Mouse (Mus musculus): ENCODE measurements around the gene Ep300.
"Not testable (repeated sequence)": the region's sequence is repeated elsewhere in the genome, so short reads cannot be mapped to it uniquely, and the experiment has no call there.

Ep300 gene

DNA sequence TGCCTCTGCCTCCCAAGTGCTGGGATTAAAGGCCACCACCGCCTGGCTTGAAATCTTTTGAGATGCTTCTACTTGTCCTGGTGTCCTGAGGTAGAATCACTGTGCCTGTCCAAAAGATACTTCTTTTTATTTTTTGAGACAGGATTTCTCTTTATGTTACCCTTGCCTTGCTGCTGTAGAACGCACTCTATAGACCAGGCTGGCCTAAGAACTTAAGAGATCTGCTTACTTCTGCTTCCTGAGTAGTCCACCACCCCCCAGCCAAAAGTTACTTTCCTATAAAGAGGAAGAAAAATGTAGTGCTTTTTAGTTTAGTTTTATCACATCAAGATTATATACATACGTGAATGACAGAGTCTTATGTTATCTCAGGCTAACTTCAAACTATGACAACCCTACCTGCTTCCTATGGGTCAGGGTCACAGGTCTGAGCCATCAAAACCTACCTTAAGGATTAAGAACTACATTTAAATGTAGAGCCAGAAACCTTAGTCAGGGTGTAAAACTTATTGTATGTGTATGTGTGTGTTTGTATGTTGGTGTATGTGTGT, 9.1 kb downstream of the Ep300 start:
- no peak for DNase-seq (ENCODE audit: low spot score)

DNA sequence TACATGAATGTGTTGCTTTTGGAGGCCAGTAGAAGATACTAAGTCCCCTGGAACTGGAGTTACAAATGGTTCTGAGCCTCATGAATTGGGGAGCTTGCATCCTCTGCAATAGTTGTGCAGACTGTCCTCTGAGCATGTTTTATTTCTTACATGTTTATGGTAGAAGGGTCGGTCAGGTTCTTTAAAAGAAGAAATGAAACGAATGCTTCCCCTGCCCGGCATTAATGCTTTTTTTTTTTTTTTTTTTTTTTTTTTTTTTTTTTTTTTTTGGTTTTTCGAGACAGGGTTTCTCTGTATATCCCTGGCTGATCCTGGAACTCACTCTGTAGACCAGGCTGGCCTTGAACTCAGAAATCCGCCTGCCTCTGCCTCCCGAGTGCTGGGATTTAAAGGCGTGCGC, 13.6 kb downstream of the Ep300 start:
- not testable (repeated sequence) for DNase-seq (ENCODE audit: low spot score)

DNA sequence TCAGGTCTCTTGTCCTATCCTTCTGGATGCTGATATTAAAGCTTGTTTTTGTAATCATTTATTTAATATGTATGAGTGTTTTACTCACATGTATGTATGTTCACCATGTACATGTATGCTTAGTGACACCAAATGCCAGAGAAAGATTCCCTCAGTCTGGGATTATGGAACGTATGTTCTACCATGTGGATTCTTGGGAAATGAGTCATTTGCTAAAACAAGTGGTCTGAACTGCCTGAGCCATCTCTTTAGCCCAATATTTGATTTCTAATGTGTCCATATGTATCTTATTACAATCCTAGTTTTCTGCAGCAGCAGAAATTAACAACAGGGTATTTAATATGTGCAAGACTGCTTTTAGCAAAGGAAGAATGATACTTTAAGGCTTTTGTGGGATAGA, 20.1 kb downstream of the Ep300 start:
- DNase-seq (ENCODE audit: low spot score): no peak

DNA sequence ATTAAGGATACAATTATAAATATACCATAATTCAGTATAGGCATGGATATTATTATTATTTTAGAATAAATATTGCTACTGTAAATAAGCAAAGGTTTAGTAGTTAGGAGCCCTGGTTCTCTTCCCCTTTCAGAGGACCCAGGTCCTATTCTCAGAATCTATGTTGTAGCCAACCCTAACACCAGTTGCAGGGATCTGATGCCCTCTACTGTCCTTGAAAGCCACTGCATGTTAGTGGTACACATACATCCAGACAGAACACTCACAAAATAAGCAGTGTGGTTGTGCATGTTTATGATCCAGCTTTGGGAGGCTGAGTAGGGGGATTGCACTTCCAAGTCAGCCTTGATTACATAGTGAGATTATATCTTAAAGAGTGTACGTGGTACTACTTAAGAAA, 21.5 kb downstream of the Ep300 start:
- DNase-seq (ENCODE audit: low spot score): no peak

DNA sequence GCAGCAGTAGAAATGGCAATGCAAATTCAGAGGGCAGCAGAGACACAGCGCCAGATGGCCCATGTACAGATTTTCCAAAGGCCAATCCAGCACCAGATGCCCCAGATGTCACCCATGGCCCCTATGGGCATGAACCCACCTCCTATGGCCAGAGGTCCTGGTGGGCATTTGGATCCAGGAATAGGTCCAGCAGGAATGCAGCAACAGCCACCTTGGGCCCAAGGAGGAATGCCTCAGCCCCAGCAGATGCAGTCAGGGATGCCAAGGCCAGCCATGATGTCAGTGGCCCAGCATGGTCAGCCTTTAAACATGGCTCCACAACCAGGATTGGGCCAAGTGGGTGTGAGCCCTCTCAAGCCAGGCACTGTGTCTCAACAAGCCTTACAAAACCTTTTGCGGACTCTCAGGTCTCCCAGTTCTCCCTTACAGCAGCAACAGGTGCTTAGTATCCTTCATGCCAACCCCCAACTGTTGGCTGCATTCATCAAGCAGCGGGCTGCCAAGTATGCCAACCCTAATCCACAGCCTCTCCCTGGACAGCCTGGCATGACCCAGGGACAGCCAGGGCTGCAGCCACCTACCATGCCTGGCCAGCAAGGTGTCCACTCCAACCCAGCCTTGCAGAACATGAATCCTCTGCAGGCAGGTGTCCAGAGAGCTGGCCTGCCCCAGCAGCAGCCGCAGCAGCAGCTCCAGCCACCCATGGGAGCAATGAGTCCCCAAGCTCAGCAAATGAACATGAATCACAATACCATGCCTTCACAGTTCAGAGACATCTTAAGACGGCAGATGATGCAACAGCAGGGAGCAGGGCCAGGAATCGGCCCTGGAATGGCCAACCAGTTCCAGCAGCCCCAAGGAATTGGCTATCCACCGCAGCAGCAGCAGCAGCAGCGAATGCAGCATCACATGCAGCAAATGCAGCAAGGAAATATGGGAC, 64.6 kb downstream of the Ep300 start:
- DNase-seq (ENCODE audit: low spot score): peak; percentile 70

DNA sequence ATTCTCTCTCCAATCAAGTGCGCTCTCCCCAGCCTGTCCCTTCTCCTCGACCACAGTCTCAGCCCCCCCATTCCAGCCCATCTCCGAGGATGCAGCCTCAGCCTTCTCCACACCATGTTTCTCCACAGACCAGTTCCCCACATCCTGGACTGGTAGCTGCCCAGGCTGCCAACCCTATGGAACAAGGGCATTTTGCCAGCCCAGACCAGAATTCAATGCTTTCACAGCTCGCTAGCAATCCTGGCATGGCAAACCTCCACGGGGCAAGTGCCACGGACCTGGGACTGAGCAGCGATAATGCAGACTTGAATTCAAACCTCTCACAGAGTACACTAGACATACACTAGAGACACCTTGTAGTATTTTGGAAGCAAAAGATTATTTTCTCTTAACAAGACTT, 65.5 kb downstream of the Ep300 start:
- peak; percentile 70 for DNase-seq (ENCODE audit: low spot score)

DNA sequence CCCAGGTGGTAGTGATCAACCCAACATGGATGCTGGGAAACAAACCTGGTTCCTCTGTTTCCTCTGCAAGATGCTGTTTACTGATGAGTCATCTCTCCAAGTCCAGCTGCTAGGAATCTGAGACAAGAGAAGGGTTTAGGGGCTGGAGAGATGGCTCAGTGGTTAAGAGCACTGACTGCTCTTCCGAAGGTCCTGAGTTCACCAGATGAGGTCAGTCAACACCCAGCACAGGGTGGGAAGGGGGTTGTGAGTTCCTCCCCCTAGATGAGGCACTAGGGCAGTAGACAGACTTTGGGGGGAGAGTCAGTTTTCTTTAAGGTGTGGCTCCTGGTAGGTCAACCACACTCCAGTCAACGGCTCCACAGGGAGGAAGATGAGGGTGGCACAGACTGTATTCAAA, 76.5 kb downstream of the Ep300 start:
- no peak for DNase-seq (ENCODE audit: low spot score)

DNA sequence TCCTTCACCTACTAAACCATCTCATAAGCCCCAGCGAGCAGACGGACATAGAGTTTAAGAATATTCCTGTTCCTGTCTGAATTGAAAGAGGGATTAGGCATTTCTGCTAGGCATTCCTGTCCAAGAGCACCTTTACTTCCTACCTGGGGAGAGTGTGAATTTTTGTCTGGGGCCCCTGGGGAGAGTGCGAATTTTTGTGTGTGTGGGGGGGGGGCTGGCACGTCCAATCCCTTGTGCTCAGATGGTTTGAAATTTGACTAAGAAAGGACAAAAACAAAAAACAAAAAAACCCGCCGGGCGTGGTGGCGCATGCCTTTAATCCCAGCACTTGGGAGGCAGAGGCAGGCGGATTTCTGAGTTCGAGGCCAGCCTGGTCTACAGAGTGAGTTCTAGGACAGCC, 78.1 kb downstream of the Ep300 start:
- no peak for DNase-seq (ENCODE audit: low spot score)

DNA sequence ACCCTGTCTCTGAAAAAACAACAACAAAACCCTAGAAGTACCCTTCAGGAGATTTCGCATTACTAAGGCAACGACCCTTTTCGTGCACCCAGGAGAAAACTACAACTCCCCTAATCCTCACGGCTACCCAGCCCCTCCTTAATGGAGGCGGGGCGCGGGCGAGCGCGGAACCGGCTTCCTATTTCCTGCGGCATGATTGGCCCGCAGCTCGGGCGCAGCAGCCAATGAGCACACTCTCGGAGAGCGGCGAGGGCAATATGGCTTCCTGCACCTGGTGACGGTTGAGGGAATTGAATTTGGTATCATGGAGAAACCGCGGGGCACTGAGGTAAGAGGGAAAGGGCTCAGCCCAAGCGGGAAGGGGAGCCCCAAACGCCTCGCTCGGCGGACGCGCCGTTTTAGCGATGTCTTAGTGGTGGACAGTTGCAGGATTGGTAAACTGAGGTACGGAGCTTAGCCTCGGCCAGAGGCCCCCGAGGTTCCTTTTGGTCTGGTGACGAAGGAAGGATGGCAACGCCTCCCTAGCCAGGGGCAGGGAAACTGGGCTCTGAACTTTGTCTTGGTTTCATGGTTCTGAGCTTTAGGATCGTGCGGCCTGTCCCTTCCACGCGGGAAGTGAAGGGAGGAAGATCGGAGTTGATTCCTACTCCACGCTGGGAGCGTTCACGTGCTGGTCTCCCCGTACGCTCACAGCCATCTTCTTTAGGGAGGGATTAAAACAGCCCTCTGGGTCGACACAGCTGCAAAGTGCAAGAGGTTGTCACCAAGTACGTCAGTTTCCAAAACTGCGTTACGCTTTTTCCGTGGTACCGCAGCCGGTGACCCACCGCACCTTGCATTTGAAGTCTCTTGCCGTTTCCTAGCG, 78.8 kb downstream of the Ep300 start, which contains the start of gene L3mbtl2:
Gene L3mbtl2 (plus strand): TSS at position 193 of the 865 bp plus-strand sequence.
- DNase-seq (ENCODE audit: low spot score): peak; percentile 98

DNA sequence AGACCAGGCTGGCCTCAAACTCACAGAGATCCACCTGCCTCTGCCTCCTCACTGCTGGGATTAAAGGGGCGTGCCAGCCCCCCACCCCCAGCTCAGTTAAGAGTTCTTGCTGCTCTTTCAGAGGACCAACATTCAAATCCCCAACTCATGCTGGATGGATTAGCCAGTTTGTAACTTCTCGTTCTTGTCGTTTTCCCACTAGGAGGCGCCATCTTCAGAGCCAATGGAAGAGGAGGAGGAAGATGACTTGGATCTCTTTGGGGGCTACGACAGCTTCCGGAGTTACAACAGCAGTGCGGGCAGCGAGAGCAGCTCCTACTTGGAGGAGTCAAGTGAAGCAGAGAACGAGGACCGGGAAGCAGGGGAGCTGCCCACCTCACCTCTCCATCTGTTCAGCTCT, 81.8 kb downstream of the Ep300 start:
- no peak for DNase-seq (ENCODE audit: low spot score)

DNA sequence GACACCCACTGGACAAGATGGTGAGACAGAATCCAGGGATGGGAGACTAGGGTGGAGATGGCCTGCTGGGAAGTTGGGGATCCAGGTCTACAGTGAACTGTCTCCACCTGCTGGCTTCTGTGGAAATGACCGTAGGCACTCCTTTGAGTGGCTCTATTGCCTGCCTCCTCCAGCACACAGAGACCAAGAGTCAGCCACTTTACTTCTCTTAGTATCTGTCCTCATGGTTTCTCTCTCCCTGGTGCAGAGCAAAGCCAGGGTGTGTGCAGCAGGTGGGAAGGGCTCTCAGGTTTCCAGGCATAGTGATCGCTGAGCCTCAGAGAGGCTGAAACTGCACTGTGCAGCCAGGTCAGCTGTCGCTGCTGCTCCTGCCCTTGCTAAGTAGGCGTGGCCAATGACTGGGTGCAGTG, 85.1 kb downstream of the Ep300 start:
- peak; percentile 88 for DNase-seq (ENCODE audit: low spot score)

DNA sequence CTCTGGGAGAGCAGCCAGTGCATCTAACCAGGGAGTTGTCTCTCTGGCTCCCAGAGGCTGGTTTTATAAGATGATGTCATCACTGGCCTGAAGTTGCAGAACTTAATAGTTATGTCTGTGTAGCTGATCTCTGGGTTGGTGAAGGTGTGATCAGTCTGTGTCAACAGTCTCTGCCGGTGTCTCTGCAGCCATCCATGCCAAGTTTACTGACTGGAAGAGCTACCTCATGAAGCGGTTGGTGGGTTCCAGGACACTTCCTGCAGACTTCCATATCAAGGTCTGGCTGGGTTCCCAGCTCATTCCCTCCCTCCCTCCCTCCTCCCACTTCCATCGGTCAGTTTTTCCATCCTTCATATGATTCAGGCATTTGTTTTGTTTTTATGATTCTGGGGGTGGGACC, 91.5 kb downstream of the Ep300 start:
- no peak for DNase-seq (ENCODE audit: low spot score)

DNA sequence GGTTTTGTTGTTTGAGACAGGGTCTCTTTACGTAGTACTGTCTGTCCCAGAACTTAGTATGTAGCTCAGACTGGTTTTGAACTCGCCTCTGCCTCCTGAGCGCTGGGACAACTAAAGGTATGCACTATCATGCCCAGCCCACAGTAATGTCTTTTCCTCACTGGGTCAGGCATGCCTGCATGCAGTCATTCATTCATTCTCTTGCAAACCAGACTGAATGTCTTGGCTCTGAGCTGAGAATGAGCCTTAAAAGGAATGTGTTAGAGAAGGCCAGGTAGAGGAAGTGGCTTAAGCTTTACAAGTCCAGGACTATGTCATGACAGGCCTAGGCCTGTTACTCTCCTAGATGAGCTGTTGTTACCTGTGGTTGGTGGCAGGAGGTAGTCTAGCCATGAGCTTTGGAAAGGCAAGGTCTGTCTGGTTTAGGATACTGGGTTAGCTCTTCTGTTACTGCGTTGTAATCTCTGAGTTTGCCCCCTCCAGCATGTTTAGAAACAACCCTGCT, 95.2 kb downstream of the Ep300 start:
- no peak for DNase-seq (ENCODE audit: low spot score)

DNA sequence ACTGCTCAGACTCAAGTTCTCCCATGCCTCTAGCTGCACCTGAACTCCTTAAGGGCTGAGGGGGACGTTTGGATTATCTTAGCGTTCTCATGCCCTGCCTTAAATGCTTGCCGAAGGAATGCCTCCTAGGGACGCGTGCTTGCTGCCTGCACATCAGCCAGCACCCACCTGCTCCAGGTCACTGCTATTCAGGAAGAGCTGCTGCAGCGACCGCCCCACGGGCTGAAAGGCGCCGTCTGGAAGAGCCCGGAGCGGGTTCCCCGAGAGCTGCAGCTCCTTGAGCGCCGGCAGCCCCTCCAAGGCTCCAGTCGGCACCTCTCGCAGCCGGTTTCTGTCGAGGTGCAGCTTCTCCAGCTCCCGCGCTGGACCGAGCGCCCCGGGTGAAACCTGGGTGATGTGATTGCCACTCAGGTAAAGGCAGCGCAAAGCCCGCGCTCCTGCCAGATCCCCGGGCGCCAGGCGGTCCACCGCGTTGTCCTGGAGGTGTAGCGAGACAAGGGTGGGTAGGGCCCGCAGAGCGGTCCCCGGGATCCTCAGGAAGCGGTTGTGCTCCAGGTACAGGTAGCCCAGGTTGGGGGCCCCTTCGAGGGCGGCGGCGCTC, 108.3 kb downstream of the Ep300 start:
- no peak for DNase-seq (ENCODE audit: low spot score)

DNA sequence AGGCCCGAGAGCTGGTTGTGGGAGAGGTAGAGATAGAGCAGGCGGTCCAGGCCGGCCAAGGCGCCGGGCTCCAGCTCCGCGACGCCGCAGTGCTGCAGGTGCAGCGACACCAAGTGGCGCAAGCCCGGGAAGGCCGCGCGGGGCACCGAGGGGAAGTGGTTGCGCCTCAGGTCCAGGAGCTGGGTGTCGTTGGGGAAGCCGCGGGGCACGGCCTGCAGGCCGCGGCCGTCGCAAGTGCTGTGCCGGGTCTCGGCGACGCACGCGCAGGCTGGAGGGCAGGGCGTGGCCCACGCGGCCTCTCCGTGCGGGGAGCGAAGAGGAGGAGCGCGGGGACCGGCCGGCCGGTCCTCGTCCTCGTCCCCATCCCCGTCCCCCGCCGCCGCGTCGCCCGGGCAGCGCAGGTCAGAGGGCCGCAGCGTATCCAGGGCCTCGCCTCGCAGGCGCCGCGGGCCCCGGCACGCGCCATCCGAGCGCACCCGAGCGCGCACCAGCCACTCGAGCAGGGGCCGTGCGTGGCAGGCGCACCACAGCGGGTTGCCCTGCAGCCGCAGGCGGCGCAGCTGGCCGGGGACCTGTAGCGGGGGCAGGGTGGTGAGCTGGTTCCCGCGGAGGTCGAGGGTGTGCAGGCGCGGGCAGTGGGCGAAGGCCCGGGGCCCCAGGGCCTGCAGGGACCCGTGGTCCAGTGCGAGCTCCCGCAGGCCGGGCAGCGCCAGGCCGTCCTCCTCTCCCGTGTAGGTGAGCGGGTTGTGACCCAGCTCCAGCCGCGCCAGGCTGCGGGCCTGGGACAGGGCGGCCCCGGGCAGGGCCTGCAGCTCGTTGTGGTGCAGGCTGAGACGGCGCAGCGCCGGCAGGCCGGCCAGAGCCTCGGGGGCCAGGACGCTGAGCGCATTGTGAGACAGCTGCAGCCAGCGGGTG, 109.1 kb downstream of the Ep300 start:
- DNase-seq (ENCODE audit: low spot score): peak; percentile 95

DNA sequence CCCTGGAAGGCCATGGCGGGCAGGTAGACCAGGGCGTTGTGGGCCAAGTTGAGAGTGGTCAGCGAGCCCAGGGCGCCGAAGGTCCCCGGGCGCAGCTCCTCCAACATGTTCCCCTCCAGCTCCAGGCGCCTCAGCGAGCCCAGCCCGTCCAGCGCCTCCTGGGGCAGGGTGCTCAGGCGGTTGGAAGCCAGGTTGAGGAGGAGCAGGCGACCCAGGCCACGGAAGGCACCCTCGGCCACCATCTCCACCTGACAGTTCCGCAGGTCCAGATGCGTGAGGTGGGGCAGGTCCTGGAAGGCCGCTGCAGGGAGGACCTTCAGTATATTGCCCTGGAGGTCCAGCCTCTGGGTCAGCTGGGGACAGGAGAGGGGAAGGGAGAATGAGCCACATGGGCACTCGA, 109.7 kb downstream of the Ep300 start:
- no peak for DNase-seq (ENCODE audit: low spot score)

DNA sequence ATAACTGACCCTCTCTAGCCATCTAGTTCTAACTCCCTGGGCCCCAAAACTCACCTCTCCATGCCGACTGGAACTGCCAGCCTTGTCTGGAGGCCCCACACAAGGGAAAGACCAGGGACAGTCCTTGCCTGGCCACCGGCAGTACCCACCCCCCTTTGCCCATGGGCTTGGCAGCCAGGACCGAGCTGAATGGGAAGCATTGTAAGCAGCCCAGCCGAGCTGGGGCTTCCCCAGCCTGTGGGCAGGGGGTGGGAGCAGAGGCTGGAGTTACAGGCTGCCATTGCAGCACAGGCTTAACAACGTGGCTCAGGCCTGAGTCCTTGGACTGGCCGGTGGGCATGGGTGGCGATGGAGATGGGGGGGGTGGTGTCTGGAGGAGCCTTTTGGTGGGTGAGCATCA, 112.0 kb downstream of the Ep300 start, which contains the start of gene Chadl:
Gene Chadl (minus strand): TSS at position 113 of the 400 bp plus-strand sequence.
- no peak for DNase-seq (ENCODE audit: low spot score)

DNA sequence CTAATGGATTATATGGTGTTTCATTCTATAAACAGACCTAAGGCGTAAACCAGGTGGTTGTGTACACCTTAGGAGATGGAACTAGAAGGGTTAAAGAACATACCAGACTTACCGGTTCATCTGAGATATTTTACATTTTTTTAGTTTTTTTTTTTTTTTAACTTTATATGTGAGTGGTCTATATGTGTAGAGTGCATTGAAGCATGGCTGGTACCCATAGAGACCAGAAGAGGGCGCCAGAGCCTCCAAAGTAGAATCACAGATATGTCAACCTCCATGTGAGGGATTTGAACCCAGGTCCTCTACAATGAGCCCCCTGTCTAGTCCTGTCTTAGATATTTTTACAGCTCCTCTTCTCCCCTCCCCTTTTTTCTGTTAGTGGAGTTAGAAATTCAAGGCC, 112.7 kb downstream of the Ep300 start:
- DNase-seq (ENCODE audit: low spot score): peak; percentile 66

DNA sequence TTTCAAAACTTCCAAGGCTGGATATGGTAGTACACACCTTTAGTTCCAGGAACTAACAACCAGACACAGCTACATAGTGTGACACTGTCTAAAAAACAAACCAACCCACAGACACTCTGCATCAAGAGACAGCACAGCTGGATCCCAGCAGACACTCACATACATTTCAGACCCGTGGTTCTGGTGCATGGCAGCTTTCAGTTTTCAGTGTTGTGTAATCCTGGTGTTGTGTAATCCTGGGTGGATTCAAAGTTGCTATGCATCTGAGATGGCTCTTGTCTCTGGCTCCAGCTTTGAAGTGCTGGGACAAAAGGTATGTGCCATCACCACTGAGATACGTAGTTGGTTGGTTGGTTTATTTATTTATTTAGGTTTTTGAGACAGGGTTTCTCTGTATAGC, 113.4 kb downstream of the Ep300 start:
- DNase-seq (ENCODE audit: low spot score): no peak

DNA sequence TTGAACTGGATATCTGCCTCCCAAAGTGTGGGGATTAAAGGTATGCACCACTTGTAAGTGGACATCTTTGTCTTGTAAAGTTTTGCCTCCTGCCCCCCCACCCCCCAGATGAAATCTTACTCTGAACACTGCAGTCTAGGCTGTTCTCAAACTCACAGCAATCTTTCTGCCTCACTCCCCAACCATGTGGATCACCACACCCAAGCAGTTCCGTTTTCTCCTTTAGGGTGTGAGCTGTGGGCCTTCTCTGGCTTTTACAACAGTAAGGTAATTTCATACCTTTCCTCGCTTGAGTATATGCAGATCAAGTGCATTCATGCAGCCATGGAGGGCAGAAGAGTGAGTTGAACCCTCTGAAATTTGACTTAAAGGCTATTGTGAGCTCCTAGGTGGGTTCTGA, 115.0 kb downstream of the Ep300 start:
- no peak for DNase-seq (ENCODE audit: low spot score)

DNA sequence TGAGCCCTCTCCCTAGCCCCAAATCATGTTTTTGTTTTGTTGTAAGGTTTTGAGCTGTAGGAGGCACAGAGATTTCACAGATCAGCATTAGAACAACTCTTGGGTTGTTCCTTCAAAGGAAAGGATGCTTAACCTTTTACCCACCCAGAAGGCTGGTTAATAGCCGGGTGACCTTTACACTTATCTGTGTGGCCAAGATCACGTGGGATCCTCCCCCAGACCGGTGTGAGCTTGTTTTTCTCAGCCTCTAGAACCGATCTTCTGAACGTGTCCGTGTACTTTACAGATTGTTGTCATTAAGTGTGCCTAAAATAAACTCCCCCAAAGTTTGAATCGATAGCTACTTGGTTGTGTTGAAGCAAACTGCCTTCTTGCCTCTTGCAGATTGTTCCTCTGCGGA, 115.5 kb downstream of the Ep300 start:
- DNase-seq (ENCODE audit: low spot score): no peak
